Mouse (Mus musculus) retina, embryonic 14.5 days (tissue): ENCODE measurements around the gene Supt16.

Source experiments
- DNase-seq: peaks from one replicate; pipeline ENCODE4 v3.0.0-alpha.2; 2015; ENCODE audit warnings: low spot score

The Supt16 gene

GRCm38 (mm10) chr14:52144165-52144564 lies 53.1 kb downstream of the Supt16 start:
- DNase-seq: no peak

- DNase-seq: no peak
Measured at GRCm38 (mm10) chr14:52141445-52142127, 55.6 kb downstream of the Supt16 start.

GRCm38 (mm10) chr14:52140577-52141444 lies 56.4 kb downstream of the Supt16 start:
- no peak for DNase-seq

GRCm38 (mm10) chr14:52133584-52133983 lies 63.6 kb downstream of the Supt16 start:
- DNase-seq: no peak

- no peak for DNase-seq
Measured at GRCm38 (mm10) chr14:52124636-52125035, 72.6 kb downstream of the Supt16 start.

- DNase-seq: peak; percentile 84
Measured at GRCm38 (mm10) chr14:52123918-52124317, 73.3 kb downstream of the Supt16 start.

- no peak for DNase-seq
Measured at GRCm38 (mm10) chr14:52120169-52120568, 77.0 kb downstream of the Supt16 start.

GRCm38 (mm10) chr14:52118823-52119608 lies 78.2 kb downstream of the Supt16 start:
- DNase-seq: peak; percentile 67

GRCm38 (mm10) chr14:52118456-52118822 lies 78.8 kb downstream of the Supt16 start:
- no peak for DNase-seq

- DNase-seq: no peak
Measured at GRCm38 (mm10) chr14:52117241-52117640, 80.0 kb downstream of the Supt16 start.

- no peak for DNase-seq
Measured at GRCm38 (mm10) chr14:52114101-52114500, 83.1 kb downstream of the Supt16 start.
